Mouse (Mus musculus) thymus, adult 2 months (tissue): ENCODE data around the gene Antxr1.

Experiments used
- CTCF ChIP-seq: fragments of 200-500 bp; IDR thresholded peaks from 2 replicates; pipeline ENCODE4 v1.5.1; 2012; ENCODE audit warnings: mild to moderate bottlenecking, control low read depth, low read length, moderate library complexity, borderline replicate concordance; ENCODE audit not compliant: control insufficient read depth, poor library complexity, insufficient read depth; ENCODE audit errors: extremely low read depth
- POLR2A ChIP-seq: fragments of 200-500 bp; IDR thresholded peaks from 2 replicates; pipeline ENCODE4 v1.6.1; 2012; ENCODE audit warnings: mild to moderate bottlenecking, low read length, control low read depth, moderate library complexity; ENCODE audit not compliant: control insufficient read depth, poor library complexity, insufficient read depth; ENCODE audit errors: extremely low read depth

GRCm38 (mm10) chr6:87133520-87133919 lies 202.1 kb downstream of the Antxr1 start:
- no peak for TF ChIP-seq CTCF
- TF ChIP-seq POLR2A, result no peak
